Mouse (Mus musculus) C2C12 (cell line): Measurements from ENCODE around the gene Trappc6a.

Experiments used
- CTCF ChIP-seq: IDR thresholded peaks from one replicate; pipeline ENCODE4 v1.5.1; 2011; ENCODE audit not compliant: control insufficient read depth, insufficient read depth, insufficient read length
- FOSL1 ChIP-seq: IDR thresholded peaks from one replicate; pipeline ENCODE4 v1.8.0; 2011; ENCODE audit warnings: mild to moderate bottlenecking, low read length; ENCODE audit not compliant: poor library complexity, insufficient read depth, severe bottlenecking
- MAX ChIP-seq: IDR thresholded peaks from one replicate; pipeline ENCODE4 v1.6.1; 2011; ENCODE audit warnings: mild to moderate bottlenecking, control low read depth
- MYOD1 ChIP-seq: IDR thresholded peaks from one replicate; pipeline ENCODE4 v1.6.1; 2011; ENCODE audit warnings: low read depth; ENCODE audit not compliant: control insufficient read depth, insufficient read length
- MYOG ChIP-seq: IDR thresholded peaks from one replicate; pipeline ENCODE4 v1.6.1; 2011; ENCODE audit not compliant: control insufficient read depth, insufficient read length; ENCODE audit errors: extremely low read depth
- USF1 ChIP-seq: IDR thresholded peaks from one replicate; pipeline ENCODE4 v1.6.1; 2011; ENCODE audit warnings: low read depth, mild to moderate bottlenecking, control low read depth, moderate library complexity

DNA sequence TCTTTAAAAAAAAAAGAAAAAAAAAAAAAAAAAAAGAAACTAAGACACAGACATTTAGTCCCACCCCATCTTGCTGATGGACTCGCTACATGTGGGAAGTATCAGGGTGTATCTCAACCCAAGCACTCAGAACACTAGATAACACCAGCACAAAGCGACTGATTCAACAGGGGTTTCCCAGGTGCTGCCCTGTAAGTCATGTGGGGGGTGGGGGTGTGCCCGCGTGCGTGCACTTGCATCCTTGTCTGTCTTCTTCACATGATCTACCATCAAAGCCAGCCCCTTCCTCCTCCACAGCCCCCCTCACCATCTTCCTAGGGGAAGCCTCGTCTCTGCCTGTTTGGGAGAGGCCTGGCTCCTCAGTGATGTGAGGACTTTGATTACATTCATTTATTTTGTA is 4.2 kb downstream of the Trappc6a start:
- TF ChIP-seq USF1 (no peak), CTCF (no peak), MAX (no peak), MYOD1 (no peak), FOSL1 (no peak), MYOG (no peak)
